Mouse (Mus musculus): ENCODE results near the gene Ddx55. TPM values are rescaled to one million over a fixed set of nuclear protein-coding genes. Genes with fewer than 3 reads are reported as not detected.

Gene Ddx55
- polyA plus RNA-seq, 1 experiment from 2014 or later, result 12.1 TPM

DNA sequence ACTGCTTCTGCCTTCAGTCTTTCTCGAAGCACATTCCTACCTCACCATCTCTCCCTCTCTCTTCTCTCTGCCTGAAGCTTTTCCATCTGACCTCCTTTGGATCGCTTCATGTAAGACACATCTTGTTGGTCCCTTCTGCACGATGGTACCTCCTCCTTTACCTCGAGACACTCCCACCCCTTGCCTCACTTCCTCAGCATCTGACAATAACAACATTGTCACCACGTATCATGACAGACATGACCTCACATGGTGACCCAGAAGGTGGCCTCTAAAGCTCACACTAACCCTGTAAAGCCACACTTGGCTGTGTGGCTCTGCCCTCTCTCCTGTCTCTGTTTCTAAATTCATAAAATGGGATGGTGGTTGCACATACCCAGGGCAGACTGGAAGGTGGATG, 36.9 kb upstream of the Ddx55 start:
- WGBS, result 72% methylated on average over 5 of the region's 5 CpGs
- Histone ChIP-seq H3K9me3 (replicated peaks; ENCODE audit: control insufficient read depth, low read length) (no peaks in the 10 kb centered on the region), H3K27ac (replicated peaks; ENCODE audit: low read depth, low read length) (no peak overlapping the region), H3K36me3 (replicated peaks; ENCODE audit: control insufficient read depth, insufficient read depth, low read depth, low read length) (peaks cover 12% of the 10 kb centered on the region), H3K27me3 (ENCODE audit: control insufficient read depth, insufficient read depth, low read length) (no peaks in the 10 kb centered on the region), H3K4me1 (ENCODE audit: control insufficient read depth, insufficient read depth, low read length) (no peaks in the 10 kb centered on the region), H3K9ac (replicated peaks; ENCODE audit: low read length) (no peak overlapping the region), H3K4me3 (ENCODE audit: low read depth, low read length) (no peak overlapping the region), H3K4me2 (ENCODE audit: low read depth, low read length) (no peak overlapping the region)
- ATAC-seq (replicated peaks; ENCODE audit: insufficient number of reproducible peaks, low FRiP score, low TSS enrichment, low read depth) (no peak), DNase-seq (ENCODE audit: low spot score) (no peak)

- Histone ChIP-seq H3K9ac (replicated peaks; ENCODE audit: low read length) (no peak overlapping the region), H3K27ac (replicated peaks; ENCODE audit: low read depth, low read length) (no peak overlapping the region), H3K4me3 (ENCODE audit: low read depth, low read length) (no peak overlapping the region), H3K4me1 (ENCODE audit: control insufficient read depth, insufficient read depth, low read length) (no peaks in the 10 kb centered on the region), H3K36me3 (replicated peaks; ENCODE audit: control insufficient read depth, insufficient read depth, low read depth, low read length) (peaks cover 6% of the 10 kb centered on the region), H3K27me3 (ENCODE audit: control insufficient read depth, insufficient read depth, low read length) (no peaks in the 10 kb centered on the region), H3K9me3 (replicated peaks; ENCODE audit: control insufficient read depth, low read length) (no peaks in the 10 kb centered on the region), H3K4me2 (ENCODE audit: low read depth, low read length) (no peak overlapping the region)
- no peak for DNase-seq (ENCODE audit: low spot score)
- 83% methylated on average over 10 of the region's 10 CpGs for WGBS
- ATAC-seq (replicated peaks; ENCODE audit: insufficient number of reproducible peaks, low FRiP score, low TSS enrichment, low read depth), result no peak
Measured at GRCm38 (mm10) chr5:124518648-124519047, 34.0 kb upstream of the Ddx55 start.

GRCm38 (mm10) chr5:124521588-124521987, 31.1 kb upstream of the Ddx55 start:
- Histone ChIP-seq H3K27me3 (ENCODE audit: control insufficient read depth, insufficient read depth, low read length) (no peaks in the 10 kb centered on the region), H3K4me1 (ENCODE audit: control insufficient read depth, insufficient read depth, low read length) (no peaks in the 10 kb centered on the region), H3K9ac (replicated peaks; ENCODE audit: low read length) (no peak overlapping the region), H3K36me3 (replicated peaks; ENCODE audit: control insufficient read depth, insufficient read depth, low read depth, low read length) (no peaks in the 10 kb centered on the region), H3K4me3 (ENCODE audit: low read depth, low read length) (no peak overlapping the region), H3K9me3 (replicated peaks; ENCODE audit: control insufficient read depth, low read length) (no peaks in the 10 kb centered on the region), H3K27ac (replicated peaks; ENCODE audit: low read depth, low read length) (no peak overlapping the region), H3K4me2 (ENCODE audit: low read depth, low read length) (no peak overlapping the region)
- WGBS, result 82% methylated on average over 4 of the region's 4 CpGs
- DNase-seq (ENCODE audit: low spot score) (no peak), ATAC-seq (replicated peaks; ENCODE audit: insufficient number of reproducible peaks, low FRiP score, low TSS enrichment, low read depth) (no peak)

DNA sequence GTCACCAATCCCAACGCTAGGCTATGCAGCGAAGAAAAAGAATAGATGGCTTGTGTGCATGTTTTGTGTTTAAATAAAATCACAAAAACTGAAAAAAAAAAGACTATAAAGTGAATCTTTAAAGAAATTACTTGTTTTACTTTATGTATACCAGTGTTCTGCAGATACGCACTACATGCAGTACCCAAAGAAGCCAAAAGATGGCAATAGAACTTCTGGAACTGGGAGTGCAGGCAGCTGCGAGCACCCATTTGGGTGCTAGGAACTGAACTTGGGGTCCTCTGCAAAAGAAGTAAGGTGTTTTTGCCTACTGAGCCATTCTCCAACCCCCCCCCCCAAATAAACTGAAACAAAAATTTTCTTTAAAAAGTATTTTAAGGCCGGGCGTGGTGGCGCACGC, 29.6 kb upstream of the Ddx55 start:
- ATAC-seq (replicated peaks; ENCODE audit: insufficient number of reproducible peaks, low FRiP score, low TSS enrichment, low read depth) (no peak), DNase-seq (ENCODE audit: low spot score) (no peak)
- no peaks in the 10 kb centered on the region for H3K36me3 ChIP-seq (replicated peaks; ENCODE audit: control insufficient read depth, insufficient read depth, low read depth, low read length)
- H3K4me2 ChIP-seq (ENCODE audit: low read depth, low read length), result no peak overlapping the region
- H3K27me3 ChIP-seq (ENCODE audit: control insufficient read depth, insufficient read depth, low read length), result no peaks in the 10 kb centered on the region
- no peaks in the 10 kb centered on the region for H3K9me3 ChIP-seq (replicated peaks; ENCODE audit: control insufficient read depth, low read length)
- no peaks in the 10 kb centered on the region for H3K4me1 ChIP-seq (ENCODE audit: control insufficient read depth, insufficient read depth, low read length)
- H3K4me3 ChIP-seq (ENCODE audit: low read depth, low read length), result no peak overlapping the region
- no peak overlapping the region for H3K27ac ChIP-seq (replicated peaks; ENCODE audit: low read depth, low read length)
- H3K9ac ChIP-seq (replicated peaks; ENCODE audit: low read length), result no peak overlapping the region
- 90% methylated on average over 8 of the region's 8 CpGs for WGBS

DNA sequence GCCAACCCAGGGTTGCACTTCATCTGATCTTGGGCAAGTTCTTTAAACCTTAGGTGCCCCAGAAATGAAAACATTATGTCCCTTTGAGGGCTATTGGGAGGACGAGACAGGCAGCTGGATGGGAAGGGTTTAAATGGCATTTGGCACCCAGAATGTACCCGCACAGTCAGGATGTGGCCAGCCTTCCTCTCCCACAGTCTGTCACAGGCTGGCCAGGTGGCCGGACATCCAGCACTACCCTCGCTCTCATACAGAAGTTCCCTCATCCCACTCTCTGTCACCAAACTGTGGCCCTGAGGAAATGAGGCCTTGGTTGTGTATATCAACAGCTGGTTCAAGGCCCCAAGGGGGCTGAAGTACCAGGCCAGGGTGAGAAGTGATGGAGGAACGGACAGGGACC, 27.7 kb upstream of the Ddx55 start:
- no peak overlapping the region for H3K27ac ChIP-seq (replicated peaks; ENCODE audit: low read depth, low read length)
- 95% methylated on average over 5 of the region's 5 CpGs for WGBS
- no peak overlapping the region for H3K9ac ChIP-seq (replicated peaks; ENCODE audit: low read length)
- no peak for DNase-seq (ENCODE audit: low spot score)
- no peak overlapping the region for H3K4me2 ChIP-seq (ENCODE audit: low read depth, low read length)
- H3K9me3 ChIP-seq (replicated peaks; ENCODE audit: control insufficient read depth, low read length), result no peaks in the 10 kb centered on the region
- H3K4me3 ChIP-seq (ENCODE audit: low read depth, low read length), result no peak overlapping the region
- no peak for ATAC-seq (replicated peaks; ENCODE audit: insufficient number of reproducible peaks, low FRiP score, low TSS enrichment, low read depth)
- H3K36me3 ChIP-seq (replicated peaks; ENCODE audit: control insufficient read depth, insufficient read depth, low read depth, low read length), result no peaks in the 10 kb centered on the region
- no peaks in the 10 kb centered on the region for H3K27me3 ChIP-seq (ENCODE audit: control insufficient read depth, insufficient read depth, low read length)
- H3K4me1 ChIP-seq (ENCODE audit: control insufficient read depth, insufficient read depth, low read length), result no peaks in the 10 kb centered on the region; the same call in 1 of the 2 replicates

GRCm38 (mm10) chr5:124528351-124528750, 24.3 kb upstream of the Ddx55 start:
- Histone ChIP-seq H3K4me2 (ENCODE audit: low read depth, low read length) (peak overlapping the region; percentile 26), H3K9me3 (replicated peaks; ENCODE audit: control insufficient read depth, low read length) (no peaks in the 10 kb centered on the region), H3K27ac (replicated peaks; ENCODE audit: low read depth, low read length) (no peak overlapping the region), H3K4me1 (ENCODE audit: control insufficient read depth, insufficient read depth, low read length) (peaks cover 4% of the 10 kb centered on the region; the same call in 1 of the 2 replicates), H3K4me3 (ENCODE audit: low read depth, low read length) (no peak overlapping the region), H3K27me3 (ENCODE audit: control insufficient read depth, insufficient read depth, low read length) (no peaks in the 10 kb centered on the region), H3K9ac (replicated peaks; ENCODE audit: low read length) (peak overlapping the region; percentile 51), H3K36me3 (replicated peaks; ENCODE audit: control insufficient read depth, insufficient read depth, low read depth, low read length) (no peaks in the 10 kb centered on the region)
- no peak for DNase-seq (ENCODE audit: low spot score)
- WGBS, result 71% methylated on average over 4 of the region's 4 CpGs
- ATAC-seq (replicated peaks; ENCODE audit: insufficient number of reproducible peaks, low FRiP score, low TSS enrichment, low read depth), result no peak

DNA sequence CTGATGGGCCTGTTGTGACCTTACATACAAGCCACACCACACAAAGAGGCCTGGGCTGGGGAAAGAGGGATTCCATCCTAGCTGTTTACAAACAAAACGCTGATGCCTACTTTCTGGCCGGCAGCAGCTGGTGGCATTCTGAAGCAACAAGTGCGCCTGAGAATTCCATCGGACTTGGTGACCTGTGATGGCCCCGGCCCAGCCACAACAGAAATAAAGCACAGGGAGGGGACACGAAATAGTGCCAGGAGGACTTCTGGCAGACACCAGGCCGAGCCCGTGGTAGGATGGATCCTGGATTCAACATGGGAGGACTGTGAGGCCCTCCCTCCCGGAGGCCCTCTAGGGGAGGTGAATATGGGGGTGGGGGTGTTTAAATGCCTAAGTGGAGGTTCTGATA, 23.9 kb upstream of the Ddx55 start:
- Histone ChIP-seq H3K9ac (replicated peaks; ENCODE audit: low read length) (peak overlapping the region; percentile 51), H3K4me3 (ENCODE audit: low read depth, low read length) (peak overlapping the region; percentile 66), H3K27me3 (ENCODE audit: control insufficient read depth, insufficient read depth, low read length) (no peaks in the 10 kb centered on the region), H3K4me2 (ENCODE audit: low read depth, low read length) (peak overlapping the region; percentile 86), H3K4me1 (ENCODE audit: control insufficient read depth, insufficient read depth, low read length) (peaks cover 4% of the 10 kb centered on the region; the same call in 1 of the 2 replicates), H3K36me3 (replicated peaks; ENCODE audit: control insufficient read depth, insufficient read depth, low read depth, low read length) (no peaks in the 10 kb centered on the region), H3K27ac (replicated peaks; ENCODE audit: low read depth, low read length) (no peak overlapping the region), H3K9me3 (replicated peaks; ENCODE audit: control insufficient read depth, low read length) (no peaks in the 10 kb centered on the region)
- WGBS, result 32% methylated on average over 9 of the region's 9 CpGs
- DNase-seq (ENCODE audit: low spot score) (no peak), ATAC-seq (replicated peaks; ENCODE audit: insufficient number of reproducible peaks, low FRiP score, low TSS enrichment, low read depth) (no peak)

DNA sequence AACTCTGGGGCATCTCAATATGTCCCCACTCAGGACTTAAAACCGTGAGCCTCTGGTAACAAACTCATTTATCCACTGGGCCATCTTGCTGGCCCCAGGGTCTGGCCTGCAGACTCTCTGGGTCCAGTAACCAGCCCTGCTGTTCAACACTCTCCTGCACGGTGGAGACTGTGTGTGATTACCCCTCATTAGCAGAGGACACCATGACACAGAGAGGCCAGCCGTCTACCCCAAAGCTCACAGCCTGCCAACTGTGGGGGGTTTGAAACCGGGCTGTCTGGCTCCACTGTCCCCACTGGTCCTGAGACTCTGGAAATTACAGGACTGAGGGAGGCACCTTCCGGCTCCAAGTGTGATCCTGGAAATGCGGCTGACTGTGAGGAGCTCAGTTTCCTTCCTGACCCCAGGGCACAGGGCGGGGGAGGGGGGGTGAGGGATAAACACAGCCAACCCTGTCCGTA, 23.4 kb upstream of the Ddx55 start:
- Histone ChIP-seq H3K36me3 (replicated peaks; ENCODE audit: control insufficient read depth, insufficient read depth, low read depth, low read length) (no peaks in the 10 kb centered on the region), H3K4me2 (ENCODE audit: low read depth, low read length) (peak overlapping the region; percentile 86), H3K9ac (replicated peaks; ENCODE audit: low read length) (peak overlapping the region; percentile 51), H3K27ac (replicated peaks; ENCODE audit: low read depth, low read length) (no peak overlapping the region), H3K27me3 (ENCODE audit: control insufficient read depth, insufficient read depth, low read length) (no peaks in the 10 kb centered on the region), H3K4me1 (ENCODE audit: control insufficient read depth, insufficient read depth, low read length) (peaks cover 4% of the 10 kb centered on the region; the same call in 1 of the 2 replicates), H3K4me3 (ENCODE audit: low read depth, low read length) (peak overlapping the region; percentile 66), H3K9me3 (replicated peaks; ENCODE audit: control insufficient read depth, low read length) (no peaks in the 10 kb centered on the region)
- peak; percentile 4 for DNase-seq (ENCODE audit: low spot score)
- 10% methylated on average over 8 of the region's 8 CpGs for WGBS
- no peak for ATAC-seq (replicated peaks; ENCODE audit: insufficient number of reproducible peaks, low FRiP score, low TSS enrichment, low read depth)

All from embryonic facial prominence, embryonic 11.5 days (tissue).